Mouse (Mus musculus) CH12.LX (cell line): ENCODE results near the gene Ceacam9. TPM values are rescaled to one million over a fixed set of nuclear protein-coding genes. Genes with fewer than 3 reads are reported as not detected.

Experiments
- DNase-seq: peaks from one replicate; pipeline ENCODE4 v3.0.0-alpha.2; 2013; ENCODE audit errors: extremely low read depth
- H3K27ac ChIP-seq: 2 replicates; pipeline ENCODE4 v1.5.1; 2012; ENCODE audit warnings: low read depth, mild to moderate bottlenecking, control low read depth, moderate library complexity; ENCODE audit not compliant: insufficient read depth
- H3K27me3 ChIP-seq: replicated peaks from 2 replicates; pipeline ENCODE3; 2012; ENCODE audit warnings: inconsistent platforms
- H3K36me3 ChIP-seq, 2 experiments: replicated peaks in 1 of 2; 2 replicates each; pipeline versions ENCODE3 to v1.6.1; 2012; ENCODE audit warnings: inconsistent platforms in 1 of 2, low read length in 1 of 2, mild to moderate bottlenecking in 1 of 2, mixed read lengths in 1 of 2, moderate library complexity in 1 of 2; ENCODE audit not compliant: control insufficient read depth in 1 of 2, insufficient read depth in 1 of 2
- H3K4me1 ChIP-seq, 2 experiments: 2 replicates each; pipeline ENCODE4 v1.6.1; 2012; ENCODE audit warnings: inconsistent platforms in 1 of 2, moderate library complexity in 1 of 2; ENCODE audit not compliant: insufficient read depth in 2 of 2, control insufficient read depth in 1 of 2
- H3K4me2 ChIP-seq: 2 replicates; pipeline ENCODE4 v1.6.1; 2012; ENCODE audit warnings: low read depth, mild to moderate bottlenecking, control low read depth; ENCODE audit not compliant: poor library complexity, insufficient read depth, severe bottlenecking
- H3K4me3 ChIP-seq, 3 experiments: fragments of 150-350 bp in 1 of 3; sonication (generic) in 1 of 3; replicated peaks in 1 of 3; 2 replicates each; pipeline versions ENCODE3 to v1.5.1; 2011 to 2012; ENCODE audit warnings: low read depth in 2 of 3, low read length in 2 of 3, mild to moderate bottlenecking in 2 of 3, moderate library complexity in 2 of 3, control low read depth in 1 of 3, improper control_type of control experiment in 1 of 3, inconsistent platforms in 1 of 3, mixed read lengths in 1 of 3; ENCODE audit not compliant: poor library complexity in 1 of 3
- H3K79me2 ChIP-seq: replicated peaks from 2 replicates; pipeline ENCODE4 v1.6.1; 2012; ENCODE audit warnings: mild to moderate bottlenecking, moderate library complexity; ENCODE audit not compliant: control insufficient read depth, poor library complexity, insufficient read depth, severe bottlenecking; ENCODE audit errors: extremely low read depth
- H3K9ac ChIP-seq: 2 replicates; pipeline ENCODE4 v1.6.1; 2012; ENCODE audit warnings: low read depth, mild to moderate bottlenecking, control low read depth, moderate library complexity; ENCODE audit not compliant: insufficient read depth
- H3K9me3 ChIP-seq: replicated peaks from 2 replicates; pipeline ENCODE3; 2012; ENCODE audit warnings: low read length, inconsistent platforms, mixed read lengths
- CHD2 ChIP-seq: IDR thresholded peaks from 2 replicates; pipeline ENCODE4 v1.6.1; 2011; ENCODE audit warnings: low read length, improper control_type of control experiment
- CTCF ChIP-seq, 2 experiments: IDR thresholded peaks in 1 of 2; conservative IDR thresholded peaks in 1 of 2; 2 replicates each; pipeline ENCODE4 v1.5.1; 2011 to 2012; ENCODE audit warnings: low read depth in 2 of 2, low read length in 2 of 2, improper control_type of control experiment in 1 of 2, inconsistent platforms in 1 of 2, mild to moderate bottlenecking in 1 of 2, moderate library complexity in 1 of 2
- ELF1 ChIP-seq: IDR thresholded peaks from 2 replicates; pipeline ENCODE4 v1.6.1; 2014; ENCODE audit warnings: low read depth, mild to moderate bottlenecking, inconsistent platforms, low read length, improper control_type of control experiment
- HCFC1 ChIP-seq: IDR thresholded peaks from 2 replicates; pipeline ENCODE4 v1.6.1; 2012; ENCODE audit warnings: low read depth, mild to moderate bottlenecking, inconsistent platforms, low read length, improper control_type of control experiment
- IRF4 ChIP-seq: IDR thresholded peaks from 2 replicates; pipeline ENCODE4 v1.6.1; 2014; ENCODE audit warnings: low read depth, mild to moderate bottlenecking, inconsistent platforms, low read length, improper control_type of control experiment
- JUN ChIP-seq: IDR thresholded peaks from 2 replicates; pipeline ENCODE4 v1.6.1; 2011; ENCODE audit warnings: low read depth, mild to moderate bottlenecking, low read length, improper control_type of control experiment, moderate library complexity; ENCODE audit not compliant: insufficient read depth
- JUND ChIP-seq: conservative IDR thresholded peaks from 2 replicates; pipeline ENCODE4 v1.6.1; 2011; ENCODE audit warnings: low read depth, low read length, improper control_type of control experiment
- KAT2A ChIP-seq: IDR thresholded peaks from 2 replicates; pipeline ENCODE4 v1.6.1; 2012; ENCODE audit warnings: low read length, improper control_type of control experiment, inconsistent platforms; ENCODE audit not compliant: insufficient replicate concordance
- MAFK ChIP-seq: IDR thresholded peaks from 2 replicates; pipeline ENCODE4 v1.6.1; 2011; ENCODE audit warnings: low read length, improper control_type of control experiment; ENCODE audit not compliant: insufficient replicate concordance
- MAX ChIP-seq: IDR thresholded peaks from 2 replicates; pipeline ENCODE4 v1.6.1; 2011; ENCODE audit warnings: low read length, improper control_type of control experiment
- MAZ ChIP-seq: IDR thresholded peaks from 2 replicates; pipeline ENCODE4 v1.6.1; 2012; ENCODE audit warnings: low read depth, mild to moderate bottlenecking, inconsistent platforms, low read length, improper control_type of control experiment, moderate library complexity
- MEF2A ChIP-seq: IDR thresholded peaks from 2 replicates; pipeline ENCODE4 v1.6.1; 2014; ENCODE audit warnings: low read depth, mild to moderate bottlenecking, inconsistent platforms, low read length, improper control_type of control experiment, borderline replicate concordance
- MXI1 ChIP-seq: IDR thresholded peaks from 2 replicates; pipeline ENCODE4 v1.6.1; 2011; ENCODE audit warnings: mild to moderate bottlenecking, low read depth, low read length, improper control_type of control experiment
- MYC ChIP-seq: IDR thresholded peaks from 2 replicates; pipeline ENCODE4 v1.6.1; 2011; ENCODE audit warnings: low read depth, mild to moderate bottlenecking, improper control_type of control experiment, low read length
- NELFE ChIP-seq: IDR thresholded peaks from 2 replicates; pipeline ENCODE4 v1.6.1; 2011; ENCODE audit warnings: low read depth, low read length, improper control_type of control experiment
- POLR2A ChIP-seq: IDR thresholded peaks from 2 replicates; pipeline ENCODE4 v1.6.1; 2011; ENCODE audit warnings: low read depth, mild to moderate bottlenecking, improper control_type of control experiment, low read length
- RCOR1 ChIP-seq: conservative IDR thresholded peaks from 2 replicates; pipeline ENCODE4 v1.6.1; 2012; ENCODE audit warnings: low read depth, mild to moderate bottlenecking, inconsistent platforms, low read length, improper control_type of control experiment
- SMC3 ChIP-seq: IDR thresholded peaks from 2 replicates; pipeline ENCODE4 v1.6.1; 2011; ENCODE audit warnings: low read depth, low read length, improper control_type of control experiment
- TBP ChIP-seq: conservative IDR thresholded peaks from 2 replicates; pipeline ENCODE4 v1.6.1; 2011; ENCODE audit warnings: low read depth, low read length, improper control_type of control experiment
- TCF12 ChIP-seq: IDR thresholded peaks from 2 replicates; pipeline ENCODE4 v1.6.1; 2014; ENCODE audit warnings: low read depth, mild to moderate bottlenecking, inconsistent platforms, low read length, improper control_type of control experiment
- USF1 ChIP-seq: IDR thresholded peaks from 2 replicates; pipeline ENCODE4 v1.6.1; 2014; ENCODE audit warnings: low read depth, mild to moderate bottlenecking, inconsistent platforms, low read length, improper control_type of control experiment
- USF2 ChIP-seq: conservative IDR thresholded peaks from 2 replicates; pipeline ENCODE4 v1.6.1; 2011; ENCODE audit warnings: low read depth, low read length, improper control_type of control experiment
- ZKSCAN1 ChIP-seq: IDR thresholded peaks from 2 replicates; pipeline ENCODE4 v1.6.1; 2012; ENCODE audit warnings: low read depth, inconsistent platforms, low read length, improper control_type of control experiment, borderline replicate concordance
- ZNF384 ChIP-seq: IDR thresholded peaks from 2 replicates; pipeline ENCODE4 v1.6.1; 2012; ENCODE audit warnings: low read depth, low read length, improper control_type of control experiment, inconsistent platforms
- dilution Hi-C: fragments of 300-500 bp; cut with MboI; formaldehyde crosslinking; loops from 2 replicates; pipeline ENCODE4 v1.14.3; 2020; ENCODE audit warnings: low sequenced_read_pairs; ENCODE audit not compliant: extremely low pct_unique_long_range_greater_than_20kb, extremely low pct_ligation_motif_present
- in situ Hi-C: fragments of 300-500 bp; cut with MboI; formaldehyde crosslinking; loops from 3 replicates; pipeline ENCODE4 v1.14.3; 2019; ENCODE audit warnings: low sequenced_read_pairs, low pct_ligation_motif_present, low pct_unique_long_range_greater_than_20kb, mixed read lengths
- polyA plus RNA-seq: library from polyadenylated mRNA; unstranded; fragments of >175 nt; gene quantifications from 2 replicates; pipeline ENCODE4 v1.2.1, GENCODE M21; 2012; ENCODE audit warnings: low read depth; ENCODE audit not compliant: insufficient read length
- total RNA-seq, 2 experiments: library from RNA; depleted of rRNA; stranded (reverse); fragments of 300-350 nt in 1 of 2; fragments of >200 nt in 1 of 2; gene quantifications; 2 replicates each; pipeline ENCODE4 v1.2.3; 2012 to 2014

Ceacam9 gene
- total and polyA plus RNA-seq, 3 experiments = 0.21 TPM; not detected in 2

- Histone ChIP-seq H3K36me3 (no peaks in the 10 kb centered on the region), H3K4me2 (no peak overlapping the region), H3K9ac (no peak overlapping the region), H3K27ac (no peak overlapping the region), H3K79me2 (no peaks in the 10 kb centered on the region), H3K27me3 (no peaks in the 10 kb centered on the region), H3K4me3 (no peak overlapping the region), H3K9me3 (peaks cover 3% of the 10 kb centered on the region), H3K4me1 (peaks cover 2 to 12% of the 10 kb centered on the region in 2 experiments; a peak in 2 of 4 replicates)
- in situ Hi-C loops = no loop called here
- dilution Hi-C loops = no loop called here
- TF ChIP-seq RCOR1 = no peak
- TF ChIP-seq TBP = no peak
- no peak for TF ChIP-seq ZNF384
- no peak for TF ChIP-seq JUND
- TF ChIP-seq USF1 = no peak
- no peak for TF ChIP-seq CTCF (conservative IDR thresholded peaks at IDR 0.05 in 1 of 2, IDR thresholded peaks at IDR 0.05 in 1 of 2; ENCODE audit: low read depth in 2 of 2, low read length in 2 of 2)
- TF ChIP-seq USF2 = no peak
- TF ChIP-seq MAX = no peak
- no peak for TF ChIP-seq MYC
- no peak for TF ChIP-seq ELF1
- no peak for TF ChIP-seq NELFE
- no peak for TF ChIP-seq MAZ
- no peak for TF ChIP-seq MAFK
- no peak for TF ChIP-seq MXI1
- no peak for TF ChIP-seq ZKSCAN1
- TF ChIP-seq MEF2A = no peak
- no peak for TF ChIP-seq IRF4
- no peak for TF ChIP-seq SMC3
- TF ChIP-seq CHD2 = no peak
- no peak for DNase-seq
Measured at GRCm38 (mm10) chr7:16761630-16762029, 39.9 kb downstream of the Ceacam9 start.

- Histone ChIP-seq H3K9ac (no peak overlapping the region), H3K4me3 (no peak overlapping the region), H3K36me3 (no peaks in the 10 kb centered on the region), H3K79me2 (no peaks in the 10 kb centered on the region), H3K27ac (no peak overlapping the region), H3K9me3 (peaks cover 3% of the 10 kb centered on the region), H3K27me3 (no peaks in the 10 kb centered on the region), H3K4me2 (no peak overlapping the region), H3K4me1 (peaks cover 2 to 12% of the 10 kb centered on the region in 2 experiments; a peak in 2 of 4 replicates)
- no peak for TF ChIP-seq MEF2A
- TF ChIP-seq TCF12 = no peak
- TF ChIP-seq KAT2A = no peak
- TF ChIP-seq IRF4 = no peak
- no peak for TF ChIP-seq ELF1
- TF ChIP-seq JUN = no peak
- TF ChIP-seq TBP = no peak
- TF ChIP-seq CHD2 = no peak
- TF ChIP-seq POLR2A = no peak
- TF ChIP-seq MXI1 = no peak
- TF ChIP-seq HCFC1 = no peak
- dilution Hi-C loops (no loop called here), in situ Hi-C loops (no loop called here)
- DNase-seq = no peak
Measured at GRCm38 (mm10) chr7:16763463-16764218, 41.9 kb downstream of the Ceacam9 start.
